8 mouse cellular contexts compared by ENCODE assay signal in genomic region chr9:121937451-121937864, GRCm38 (mm10). TPM values are rescaled to one million over a fixed set of nuclear protein-coding genes. Genes with fewer than 3 reads are reported as not detected.
DNase-seq lines count a peak whose midpoint lies in the region; ATAC-seq and TF ChIP-seq lines count a peak whose summit lies in the region.

No protein-coding gene starts in this region.

- no peaks in the 10 kb centered on the region for H3K4me1 ChIP-seq in liver, embryonic 11.5 days (replicated peaks; ENCODE audit: control insufficient read depth, insufficient read depth, low read length)
- peaks cover 7% of the 10 kb centered on the region; the same call in 1 of the 2 replicates for H3K4me1 ChIP-seq in forebrain, embryonic 10.5 days
- H3K4me1 ChIP-seq in limb, embryonic 14.5 days (ENCODE audit: control insufficient read depth, insufficient read depth, low read length), result no peaks in the 10 kb centered on the region
- no peaks in the 10 kb centered on the region for H3K4me1 ChIP-seq in stomach, embryonic 15.5 days

- H3K9ac ChIP-seq in liver, embryonic 11.5 days (ENCODE audit: low read depth, low read length), result no peak overlapping the region
- H3K9ac ChIP-seq in limb, embryonic 14.5 days (ENCODE audit: low read depth, low read length, severe bottlenecking), result no peak overlapping the region
- no peak overlapping the region for H3K9ac ChIP-seq in stomach, embryonic 15.5 days

- intact Hi-C loops in left cerebral cortex, postnatal 14 days (cut with DNase I), result no loop called here

- H3K27ac ChIP-seq in liver, embryonic 11.5 days (ENCODE audit: low read depth, low read length), result no peak overlapping the region
- H3K27ac ChIP-seq in forebrain, embryonic 10.5 days, result peak overlapping the region; percentile 85
- no peak overlapping the region; the same call in 1 of the 2 replicates for H3K27ac ChIP-seq in limb, embryonic 14.5 days (replicated peaks; ENCODE audit: low read depth, low read length)
- no peak overlapping the region for H3K27ac ChIP-seq in stomach, embryonic 15.5 days

- no peaks in the 10 kb centered on the region; the same call in 1 of the 2 replicates for H3K27me3 ChIP-seq in liver, embryonic 11.5 days (replicated peaks; ENCODE audit: control insufficient read depth, insufficient read depth, low read length)
- H3K27me3 ChIP-seq in forebrain, embryonic 10.5 days (ENCODE audit: poor library complexity, severe bottlenecking), result no peaks in the 10 kb centered on the region
- no peaks in the 10 kb centered on the region for H3K27me3 ChIP-seq in limb, embryonic 14.5 days (ENCODE audit: control insufficient read depth, insufficient read depth, low read length)
- no peaks in the 10 kb centered on the region for H3K27me3 ChIP-seq in stomach, embryonic 15.5 days (replicated peaks)

- peak; percentile 43 for ATAC-seq in liver, embryonic 11.5 days (replicated peaks; ENCODE audit: low FRiP score)
- ATAC-seq in limb, embryonic 14.5 days (ENCODE audit: low FRiP score, low read depth), result no peak
- peak; percentile 27; the same call in 1 of the 2 replicates for ATAC-seq in stomach, embryonic 15.5 days (ENCODE audit: insufficient read depth, low FRiP score, low read depth)

- H3K36me3 ChIP-seq in liver, embryonic 11.5 days (ENCODE audit: control insufficient read depth, insufficient read depth, low read length), result no peaks in the 10 kb centered on the region
- peaks cover 5% of the 10 kb centered on the region; the same call in 1 of the 2 replicates for H3K36me3 ChIP-seq in forebrain, embryonic 10.5 days (replicated peaks)
- H3K36me3 ChIP-seq in limb, embryonic 14.5 days (ENCODE audit: control insufficient read depth, insufficient read depth, low read length), result no peaks in the 10 kb centered on the region
- no peaks in the 10 kb centered on the region for H3K36me3 ChIP-seq in stomach, embryonic 15.5 days

- WGBS in liver, embryonic 11.5 days, result 45% methylated on average over 6 of the region's 6 CpGs
- WGBS in forebrain, embryonic 10.5 days, result 76% methylated on average over 6 of the region's 6 CpGs
- WGBS in limb, embryonic 14.5 days, result 56% methylated on average over 6 of the region's 6 CpGs
- 53% methylated on average over 6 of the region's 6 CpGs for WGBS in stomach, embryonic 15.5 days

- no peak for DNase-seq in liver, embryonic 11.5 days (ENCODE audit: low spot score)
- no peak for DNase-seq in liver
- no peak for DNase-seq in forebrain, embryonic 10.5 days (ENCODE audit: extremely low spot score, low spot score)
- DNase-seq in limb, embryonic 14.5 days (ENCODE audit: low spot score), result no peak
- no peak for DNase-seq in right cerebral cortex, adult 18-20 months
- DNase-seq in left cerebral cortex, postnatal 14 days (ENCODE audit: low spot score in 2 of 2), result no peak
- no peak for DNase-seq in layer of hippocampus, postnatal 10 days (ENCODE audit: low spot score in 2 of 2)

- peak overlapping the region; percentile 54 for H3K4me2 ChIP-seq in liver, embryonic 11.5 days
- peak overlapping the region; percentile 39 for H3K4me2 ChIP-seq in limb, embryonic 14.5 days (replicated peaks; ENCODE audit: low read depth, low read length, severe bottlenecking)
- peak overlapping the region; percentile 45 for H3K4me2 ChIP-seq in stomach, embryonic 15.5 days

- TF ChIP-seq POLR2A in limb, embryonic 14.5 days (IDR thresholded peaks at IDR 0.05; ENCODE audit: borderline replicate concordance, extremely low read depth, insufficient read depth, insufficient read length), result no peak

- H3K9me3 ChIP-seq in liver, embryonic 11.5 days (ENCODE audit: control insufficient read depth, low read length), result no peaks in the 10 kb centered on the region
- no peaks in the 10 kb centered on the region for H3K9me3 ChIP-seq in forebrain, embryonic 10.5 days
- no peaks in the 10 kb centered on the region for H3K9me3 ChIP-seq in limb, embryonic 14.5 days (ENCODE audit: control insufficient read depth, low read length)
- H3K9me3 ChIP-seq in stomach, embryonic 15.5 days, result no peaks in the 10 kb centered on the region

- H3K4me3 ChIP-seq in liver, embryonic 11.5 days (ENCODE audit: low read depth, low read length), result peak overlapping the region; percentile 48
- H3K4me3 ChIP-seq in forebrain, embryonic 10.5 days, result peak overlapping the region; percentile 55
- peak overlapping the region; percentile 40 for H3K4me3 ChIP-seq in limb, embryonic 14.5 days (replicated peaks; ENCODE audit: low read length)
- peak overlapping the region; percentile 46 for H3K4me3 ChIP-seq in stomach, embryonic 15.5 days (replicated peaks)

RNA-seq across cellular contexts. Expression of gene Fam198a, which starts 13.3 kb away (rescaled TPM):
- 0.18 and 0.21 TPM in 2 replicates for polyA plus RNA-seq in liver, embryonic 11.5 days (2014; fragmentation: Nextera tagmentation; extraction: Ambion mirVana)
- 0.41 and 0.58 TPM in 2 replicates for polyA plus RNA-seq in forebrain, embryonic 10.5 days (2016; fragmentation: Nextera tagmentation; extraction: Ambion mirVana)
- polyA plus RNA-seq in limb, embryonic 14.5 days (2012; rRNA removed), result 8.7 and 11.4 TPM in 2 replicates
- polyA plus RNA-seq in limb, embryonic 14.5 days (2014; fragmentation: Nextera tagmentation; extraction: Ambion mirVana), result 6.4 and 6.7 TPM in 2 replicates
- polyA plus RNA-seq in stomach, embryonic 15.5 days (2015; fragmentation: Nextera tagmentation; extraction: Ambion mirVana), result 6.4 and 9.0 TPM in 2 replicates
- total RNA-seq in left cerebral cortex, postnatal 14 days (2021), result 1 to 10 TPM; 3.7 to 4.3 TPM
- total RNA-seq in layer of hippocampus, postnatal 10 days (2021), result 1 to 10 TPM; 3.1 to 4.2 TPM

RNA-seq across cellular contexts. Expression of gene Cyp8b1, which starts 21.4 kb away (rescaled TPM):
- not detected in 2 replicates for polyA plus RNA-seq in liver, embryonic 11.5 days (2014; fragmentation: Nextera tagmentation; extraction: Ambion mirVana)
- polyA plus RNA-seq in forebrain, embryonic 10.5 days (2016; fragmentation: Nextera tagmentation; extraction: Ambion mirVana), result not detected in 2 replicates
- polyA plus RNA-seq in limb, embryonic 14.5 days (2012; rRNA removed), result not detected in 2 replicates
- not detected in 2 replicates for polyA plus RNA-seq in limb, embryonic 14.5 days (2014; fragmentation: Nextera tagmentation; extraction: Ambion mirVana)
- polyA plus RNA-seq in stomach, embryonic 15.5 days (2015; fragmentation: Nextera tagmentation; extraction: Ambion mirVana), result 0.15 and 0.35 TPM in 2 replicates
- not detected for total RNA-seq in left cerebral cortex, postnatal 14 days (2021)
- total RNA-seq in layer of hippocampus, postnatal 10 days (2021), result not detected

RNA-seq across cellular contexts. Expression of gene Ackr2, which starts 39.3 kb away (rescaled TPM):
- polyA plus RNA-seq in liver, embryonic 11.5 days (2014; fragmentation: Nextera tagmentation; extraction: Ambion mirVana), result 0.19 and 0.21 TPM in 2 replicates
- polyA plus RNA-seq in forebrain, embryonic 10.5 days (2016; fragmentation: Nextera tagmentation; extraction: Ambion mirVana), result 0.42 and 0.50 TPM in 2 replicates
- polyA plus RNA-seq in limb, embryonic 14.5 days (2012; rRNA removed), result 0.25 and 0.32 TPM in 2 replicates
- polyA plus RNA-seq in limb, embryonic 14.5 days (2014; fragmentation: Nextera tagmentation; extraction: Ambion mirVana), result 0.26 and 0.40 TPM in 2 replicates
- 0.45 and 0.48 TPM in 2 replicates for polyA plus RNA-seq in stomach, embryonic 15.5 days (2015; fragmentation: Nextera tagmentation; extraction: Ambion mirVana)
- 1 to 10 TPM; 5.2 to 7.8 TPM for total RNA-seq in left cerebral cortex, postnatal 14 days (2021)
- 1 to 10 TPM; 2.4 to 4.1 TPM for total RNA-seq in layer of hippocampus, postnatal 10 days (2021)

RNA-seq across cellular contexts. Expression of gene Pomgnt2, which starts 59.5 kb away (rescaled TPM):
- polyA plus RNA-seq in liver, embryonic 11.5 days (2014; fragmentation: Nextera tagmentation; extraction: Ambion mirVana), result 5.1 and 6.1 TPM in 2 replicates
- polyA plus RNA-seq in forebrain, embryonic 10.5 days (2016; fragmentation: Nextera tagmentation; extraction: Ambion mirVana), result 12.5 and 13.6 TPM in 2 replicates
- 20.3 and 24.6 TPM in 2 replicates for polyA plus RNA-seq in limb, embryonic 14.5 days (2012; rRNA removed)
- 14.6 and 15.9 TPM in 2 replicates for polyA plus RNA-seq in limb, embryonic 14.5 days (2014; fragmentation: Nextera tagmentation; extraction: Ambion mirVana)
- 16.5 TPM in 2 replicates for polyA plus RNA-seq in stomach, embryonic 15.5 days (2015; fragmentation: Nextera tagmentation; extraction: Ambion mirVana)
- total RNA-seq in left cerebral cortex, postnatal 14 days (2021), result 10 to 100 TPM; 38.6 to 38.8 TPM
- total RNA-seq in layer of hippocampus, postnatal 10 days (2021), result 10 to 100 TPM; 41.6 to 42.9 TPM
